Mouse (Mus musculus) small intestine, adult 2 months (tissue): ENCODE data around the gene Stard3nl. TPM values are rescaled to one million over a fixed set of nuclear protein-coding genes. Genes with fewer than 3 reads are reported as not detected.
"Not testable (repeated sequence)": the region's sequence is repeated elsewhere in the genome, so short reads cannot be mapped to it uniquely, and the experiment has no call there.

ENCODE experiments used
- H3K27ac ChIP-seq: fragments of 200-500 bp; 2 replicates; pipeline ENCODE4 v1.5.1; 2012; ENCODE audit warnings: low read depth, low read length, control low read depth, inconsistent platforms; ENCODE audit not compliant: insufficient read depth
- H3K27me3 ChIP-seq: fragments of 200-500 bp; 2 replicates; pipeline ENCODE4 v1.6.1; 2012; ENCODE audit warnings: mild to moderate bottlenecking, moderate library complexity, low read length, inconsistent platforms; ENCODE audit not compliant: control insufficient read depth, insufficient read depth
- H3K36me3 ChIP-seq: fragments of 200-500 bp; 2 replicates; pipeline ENCODE4 v1.6.1; 2012; ENCODE audit warnings: mild to moderate bottlenecking, low read length, control low read depth, inconsistent platforms; ENCODE audit not compliant: control insufficient read depth, insufficient read depth
- H3K4me1 ChIP-seq: fragments of 200-500 bp; 2 replicates; pipeline ENCODE4 v1.6.1; 2012; ENCODE audit warnings: low read length, inconsistent platforms, mixed read lengths; ENCODE audit not compliant: control insufficient read depth, insufficient read depth, insufficient read length
- H3K4me3 ChIP-seq: fragments of 200-500 bp; 2 replicates; pipeline ENCODE4 v1.5.1; 2012; ENCODE audit warnings: low read depth, mild to moderate bottlenecking, control low read depth, inconsistent platforms, low read length, moderate library complexity
- CTCF ChIP-seq: fragments of 200-500 bp; IDR thresholded peaks from 2 replicates; pipeline ENCODE4 v1.5.1; 2012; ENCODE audit warnings: low read depth, mild to moderate bottlenecking, control low read depth, inconsistent platforms, low read length, moderate library complexity, mixed read lengths; ENCODE audit not compliant: insufficient replicate concordance, insufficient read length; ENCODE audit errors: extremely low read depth
- POLR2A ChIP-seq: fragments of 200-500 bp; IDR thresholded peaks from 2 replicates; pipeline ENCODE4 v1.6.1; 2012; ENCODE audit warnings: low read depth, mild to moderate bottlenecking, control low read depth, inconsistent platforms, low read length, moderate library complexity
- WGBS: fragments of 180-500 bp; shearing (Covaris S2); methylation state at CpG from one replicate; pipeline ENCODE4 v1.1.7; 2018; 5-methylcytosine and 5-hydroxymethylcytosine counted together
- polyA plus RNA-seq: library from polyadenylated mRNA; depleted of rRNA; stranded (reverse); fragments of >200 nt; gene quantifications from 2 replicates; pipeline ENCODE4 v1.2.3, GENCODE M21; 2012

Gene Stard3nl
- polyA plus RNA-seq, 1 experiment = 9.4 TPM

GRCm38 (mm10) chr13:19365596-19365995 is 30.0 kb downstream of the Stard3nl start:
- Histone ChIP-seq H3K27ac (no peak overlapping the region), H3K27me3 (no peaks in the 10 kb centered on the region), H3K4me3 (no peak overlapping the region), H3K36me3 (peaks cover 22% of the 10 kb centered on the region), H3K4me1 (peaks cover 2% of the 10 kb centered on the region; the same call in 1 of the 2 replicates)
- WGBS = 19% methylated on average over 4 of the region's 4 CpGs
- no peak for TF ChIP-seq POLR2A
- TF ChIP-seq CTCF = peak; percentile 80; the same call in 1 of the 2 replicates

DNA sequence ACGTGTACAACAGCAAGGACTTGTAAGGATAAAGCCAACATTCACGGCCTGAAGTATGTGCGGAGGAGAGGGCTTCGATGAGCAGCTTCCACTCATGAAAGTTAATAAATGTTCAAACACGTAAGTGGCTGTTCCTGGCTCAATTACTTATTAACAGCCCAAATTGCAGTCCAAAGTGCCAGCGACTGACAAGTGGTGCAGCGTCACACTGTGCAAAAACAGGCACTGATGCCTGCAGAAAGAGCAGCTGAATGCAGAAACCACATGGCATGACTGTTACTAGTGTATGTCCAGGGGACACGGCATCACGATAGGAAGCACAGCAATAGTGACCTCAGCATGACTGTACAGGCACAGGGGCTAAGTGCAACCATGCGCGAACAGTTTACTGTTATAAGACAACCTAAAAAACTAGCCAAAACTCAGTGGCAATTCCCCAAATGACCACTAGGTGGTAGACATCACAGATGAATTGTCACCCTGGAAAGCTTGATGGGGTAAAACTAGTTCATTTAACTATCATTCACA is 31.3 kb downstream of the Stard3nl start:
- H3K36me3 ChIP-seq = peaks cover 24% of the 10 kb centered on the region
- H3K4me1 ChIP-seq = peaks cover 2% of the 10 kb centered on the region; the same call in 1 of the 2 replicates
- WGBS = 26% methylated on average over 11 of the region's 11 CpGs
- no peak overlapping the region for H3K27ac ChIP-seq
- no peak overlapping the region for H3K4me3 ChIP-seq
- H3K27me3 ChIP-seq = no peaks in the 10 kb centered on the region
- TF ChIP-seq CTCF = peak; percentile 62; the same call in 1 of the 2 replicates
- no peak for TF ChIP-seq POLR2A

GRCm38 (mm10) chr13:19362358-19362757 is 33.2 kb downstream of the Stard3nl start:
- 83% methylated on average over 6 of the region's 6 CpGs for WGBS
- Histone ChIP-seq H3K36me3 (peaks cover 33% of the 10 kb centered on the region), H3K27me3 (no peaks in the 10 kb centered on the region), H3K27ac (no peak overlapping the region), H3K4me3 (no peak overlapping the region), H3K4me1 (peaks cover 2% of the 10 kb centered on the region; the same call in 1 of the 2 replicates)
- peak; percentile 36; the same call in 1 of the 2 replicates for TF ChIP-seq CTCF
- TF ChIP-seq POLR2A = no peak

DNA sequence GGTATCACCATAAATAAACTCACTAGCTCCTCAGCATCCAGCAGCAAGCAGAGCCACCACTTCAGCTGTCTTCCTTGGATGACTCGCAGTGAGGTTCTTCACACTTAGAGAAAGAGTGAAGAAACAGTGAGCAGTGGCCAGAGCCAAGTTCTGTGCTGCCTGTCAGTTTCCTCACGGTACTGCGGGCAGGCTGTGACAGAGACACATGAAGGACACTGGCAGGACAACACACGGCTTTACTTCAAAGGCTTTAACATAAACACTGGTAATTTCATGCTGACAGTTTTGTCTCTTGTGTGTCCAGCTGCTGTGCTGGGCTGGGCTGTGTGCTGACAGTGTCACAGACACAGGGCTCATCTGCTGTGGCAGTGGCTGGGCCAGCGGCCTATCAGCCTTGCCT is 37.6 kb downstream of the Stard3nl start:
- peaks cover 23% of the 10 kb centered on the region for H3K36me3 ChIP-seq
- TF ChIP-seq POLR2A (no peak), CTCF (no peak)

GRCm38 (mm10) chr13:19357301-19357700 is 38.3 kb downstream of the Stard3nl start:
- 75% methylated on average over 7 of the region's 7 CpGs for WGBS
- H3K27ac ChIP-seq = peak overlapping the region; percentile 47
- TF ChIP-seq CTCF (no peak), POLR2A (no peak)
- no peaks in the 10 kb centered on the region for H3K27me3 ChIP-seq
- H3K4me1 ChIP-seq = no peaks in the 10 kb centered on the region
- H3K4me3 ChIP-seq = no peak overlapping the region
- H3K36me3 ChIP-seq = peaks cover 22% of the 10 kb centered on the region

More for the DNA sequence above, 37.6 kb downstream of the Stard3nl start:
- Histone ChIP-seq H3K27me3 (no peaks in the 10 kb centered on the region), H3K4me3 (no peak overlapping the region; the same call in 1 of the 2 replicates), H3K27ac (peak overlapping the region; percentile 57), H3K4me1 (no peaks in the 10 kb centered on the region)
- WGBS = 74% methylated on average over 5 of the region's 5 CpGs

DNA sequence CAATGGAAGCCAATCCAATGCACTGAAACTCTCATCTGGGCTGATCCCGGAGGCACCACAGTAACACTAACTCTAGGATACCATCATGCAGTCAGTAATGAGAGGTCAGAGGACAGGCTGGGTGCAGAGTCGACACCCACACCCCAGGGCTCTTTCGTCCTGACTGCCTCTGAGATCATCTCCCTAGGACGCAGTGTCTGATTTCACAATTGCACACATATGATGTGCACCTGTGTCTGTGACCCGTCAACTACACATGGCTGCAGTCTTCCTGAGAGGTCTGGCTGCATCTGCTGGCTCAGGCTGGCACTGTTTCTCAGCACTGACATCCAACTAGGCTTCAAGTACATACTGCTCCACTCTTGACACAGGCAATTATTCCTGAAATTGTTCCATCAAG is 38.9 kb downstream of the Stard3nl start:
- Histone ChIP-seq H3K4me1 (no peaks in the 10 kb centered on the region), H3K36me3 (peaks cover 21% of the 10 kb centered on the region), H3K27me3 (no peaks in the 10 kb centered on the region), H3K4me3 (no peak overlapping the region), H3K27ac (peak overlapping the region; percentile 47)
- 86% methylated on average over 5 of the region's 5 CpGs for WGBS
- TF ChIP-seq POLR2A (no peak), CTCF (no peak)

GRCm38 (mm10) chr13:19356120-19356519 is 39.5 kb downstream of the Stard3nl start:
- no peak overlapping the region for H3K4me3 ChIP-seq
- peaks cover 21% of the 10 kb centered on the region for H3K36me3 ChIP-seq
- TF ChIP-seq POLR2A (no peak), CTCF (no peak)
- no peak overlapping the region for H3K27ac ChIP-seq
- no peaks in the 10 kb centered on the region for H3K4me1 ChIP-seq
- no peaks in the 10 kb centered on the region for H3K27me3 ChIP-seq
- 87% methylated on average over 7 of the region's 7 CpGs for WGBS

DNA sequence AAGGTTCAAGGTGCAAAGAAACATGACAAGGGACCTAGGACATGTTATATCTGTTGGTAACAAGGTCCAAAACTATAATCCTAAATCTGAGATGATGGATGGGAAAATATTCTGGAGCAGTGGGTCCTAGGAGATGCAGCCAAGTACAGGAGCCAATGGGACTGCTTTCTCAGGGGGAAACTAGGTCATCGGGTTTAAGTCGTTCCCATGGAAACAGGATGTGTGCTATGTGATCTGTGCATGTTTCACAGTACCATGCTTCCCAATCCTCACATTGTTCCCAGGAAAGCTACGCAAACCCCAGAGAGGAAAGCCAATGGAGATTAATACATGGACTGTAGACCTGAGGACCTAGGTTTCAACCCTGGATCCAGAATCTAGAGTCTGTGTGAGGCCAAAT is 42.8 kb downstream of the Stard3nl start:
- TF ChIP-seq CTCF (no peak), POLR2A (no peak)
- WGBS = 83% methylated on average over 3 of the region's 3 CpGs

DNA sequence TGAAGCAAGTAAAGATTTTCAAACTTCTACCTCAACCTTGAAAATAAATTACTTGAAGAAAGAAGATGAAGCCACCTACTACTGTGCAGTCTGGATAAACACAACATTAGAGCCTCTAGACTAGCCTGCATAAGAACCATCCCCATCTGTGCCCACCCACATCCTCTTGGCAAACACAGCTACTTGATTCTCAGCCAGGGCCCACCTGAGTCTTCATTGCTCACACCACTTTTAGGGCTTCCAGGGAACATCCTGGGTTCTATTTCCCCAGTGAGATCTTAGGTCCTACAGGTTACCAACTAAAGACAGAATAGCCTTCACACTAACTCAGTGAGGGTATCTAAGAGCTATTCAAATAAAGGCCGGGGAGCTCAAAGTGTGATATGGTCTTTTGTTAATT is 55.2 kb downstream of the Stard3nl start:
- not testable (repeated sequence) for H3K27me3 ChIP-seq, H3K4me1 ChIP-seq, H3K36me3 ChIP-seq, H3K27ac ChIP-seq, H3K4me3 ChIP-seq
- 56% methylated on average over 1 of the region's 1 CpGs for WGBS

More for the DNA sequence above, 42.8 kb downstream of the Stard3nl start:
- no peaks in the 10 kb centered on the region for H3K4me1 ChIP-seq
- no peaks in the 10 kb centered on the region for H3K27me3 ChIP-seq
- H3K36me3 ChIP-seq = peaks cover 3% of the 10 kb centered on the region
- H3K27ac ChIP-seq = no peak overlapping the region
- no peak overlapping the region for H3K4me3 ChIP-seq

- not testable (repeated sequence) for H3K4me3 ChIP-seq, H3K36me3 ChIP-seq, H3K27ac ChIP-seq, H3K27me3 ChIP-seq, H3K4me1 ChIP-seq
- 71% methylated on average over 1 of the region's 1 CpGs for WGBS
These were observed 59.3 kb downstream of the Stard3nl start for GRCm38 (mm10) chr13:19336310-19336709.
